Mouse (Mus musculus) hindbrain, embryonic 14.5 days (tissue): ENCODE results near the gene Rars2. TPM values are rescaled to one million over a fixed set of nuclear protein-coding genes. Genes with fewer than 3 reads are reported as not detected.

Experiments used
- ATAC-seq: fragments of 200-750 bp; cut with Nextera tagmentation; 2 replicates; pipeline ENCODE4 v1.8.0; 2017; ENCODE audit warnings: moderate number of reproducible peaks, mild to moderate bottlenecking, moderate TSS enrichment, moderate library complexity; ENCODE audit not compliant: low FRiP score
- DNase-seq: peaks from one replicate; pipeline ENCODE4 v3.0.0-alpha.2; 2015; ENCODE audit warnings: low spot score
- H3K27ac ChIP-seq: fragments of 300-500 bp; sonication (generic); 2 replicates; pipeline ENCODE4 v1.5.1; 2014; ENCODE audit warnings: mild to moderate bottlenecking, moderate library complexity
- H3K27me3 ChIP-seq: fragments of 300-500 bp; sonication (generic); 2 replicates; pipeline ENCODE4 v1.6.1; 2014; ENCODE audit warnings: mild to moderate bottlenecking, low read length, mixed read lengths; ENCODE audit not compliant: control insufficient read depth, insufficient read depth
- H3K36me3 ChIP-seq: fragments of 300-500 bp; sonication (generic); replicated peaks from 2 replicates; pipeline ENCODE4 v1.6.1; 2014; ENCODE audit not compliant: control insufficient read depth, insufficient read depth
- H3K4me1 ChIP-seq: fragments of 300-500 bp; sonication (generic); replicated peaks from 2 replicates; pipeline ENCODE4 v1.6.1; 2014; ENCODE audit warnings: antibody characterized with exemption, low read length, mixed read lengths; ENCODE audit not compliant: control insufficient read depth, insufficient read depth
- H3K4me2 ChIP-seq: fragments of 300-500 bp; sonication (generic); replicated peaks from 2 replicates; pipeline ENCODE4 v1.6.1; 2014; ENCODE audit warnings: mild to moderate bottlenecking, moderate library complexity
- H3K4me3 ChIP-seq: fragments of 300-500 bp; sonication (generic); replicated peaks from 2 replicates; pipeline ENCODE4 v1.5.1; 2014; ENCODE audit warnings: mild to moderate bottlenecking, low read length
- H3K9ac ChIP-seq: fragments of 300-500 bp; sonication (generic); 2 replicates; pipeline ENCODE4 v1.6.1; 2014
- H3K9me3 ChIP-seq: fragments of 300-500 bp; sonication (generic); 2 replicates; pipeline ENCODE4 v1.6.1; 2016; ENCODE audit warnings: low read length; ENCODE audit not compliant: control insufficient read depth
- WGBS: fragments of 180-500 bp; shearing (Covaris S2); extraction: QIAGEN DNeasy Blood & Tissue Kit; methylation state at CpG from one replicate; pipeline ENCODE4 v1.1.7; 2014; 5-methylcytosine and 5-hydroxymethylcytosine counted together
- polyA plus RNA-seq: library from polyadenylated mRNA; unstranded; fragments of >200 nt; fragmentation: Nextera tagmentation; extraction: Ambion mirVana; gene quantifications from 2 replicates; pipeline ENCODE4 v1.2.1, GENCODE M21; 2014

The Rars2 gene
- polyA plus RNA-seq, 1 experiment from 2014 or later, result 50.3 TPM

DNA sequence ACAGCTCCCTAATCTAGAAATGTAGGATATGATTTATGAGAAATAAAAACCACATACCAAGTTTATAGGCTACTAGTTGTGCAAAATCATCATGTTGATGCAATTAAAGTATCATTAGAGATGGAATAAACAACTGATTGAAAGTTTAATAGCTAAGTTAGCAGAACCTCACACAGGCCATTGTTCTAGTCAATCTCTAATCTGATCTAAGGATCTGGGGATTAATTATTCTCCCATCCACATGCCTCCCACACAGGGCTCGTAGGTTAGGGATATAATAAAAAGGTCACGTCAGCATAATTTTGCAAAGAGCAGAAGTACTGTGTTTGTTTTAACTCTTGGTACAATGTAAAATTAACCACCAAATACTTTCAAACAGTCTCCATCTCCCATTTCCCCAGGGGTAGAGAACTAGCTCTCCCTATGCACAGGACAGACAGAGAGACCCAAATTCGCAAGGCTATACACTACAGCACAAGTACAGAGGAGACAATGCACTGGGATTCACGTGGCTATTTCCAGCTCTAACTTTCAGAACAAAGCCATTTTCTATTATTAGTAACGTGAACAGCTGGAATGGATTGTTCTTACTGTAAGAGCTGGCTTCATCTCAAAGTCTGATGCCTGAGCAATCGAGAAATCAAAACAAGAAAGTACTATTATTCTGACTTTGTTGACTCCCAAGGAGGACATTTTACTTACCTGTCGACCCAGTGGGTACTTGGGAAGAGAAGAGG is 29.7 kb upstream of the Rars2 start:
- H3K36me3 ChIP-seq, result peaks cover 56% of the 10 kb centered on the region
- H3K4me2 ChIP-seq, result no peak overlapping the region
- no peaks in the 10 kb centered on the region for H3K9me3 ChIP-seq
- no peak overlapping the region for H3K9ac ChIP-seq
- H3K4me3 ChIP-seq, result no peak overlapping the region
- no peak for DNase-seq
- no peaks in the 10 kb centered on the region for H3K27me3 ChIP-seq
- 88% methylated on average over 7 of the region's 7 CpGs for WGBS
- no peak overlapping the region for H3K27ac ChIP-seq
- no peaks in the 10 kb centered on the region for H3K4me1 ChIP-seq
- no peak for ATAC-seq

DNA sequence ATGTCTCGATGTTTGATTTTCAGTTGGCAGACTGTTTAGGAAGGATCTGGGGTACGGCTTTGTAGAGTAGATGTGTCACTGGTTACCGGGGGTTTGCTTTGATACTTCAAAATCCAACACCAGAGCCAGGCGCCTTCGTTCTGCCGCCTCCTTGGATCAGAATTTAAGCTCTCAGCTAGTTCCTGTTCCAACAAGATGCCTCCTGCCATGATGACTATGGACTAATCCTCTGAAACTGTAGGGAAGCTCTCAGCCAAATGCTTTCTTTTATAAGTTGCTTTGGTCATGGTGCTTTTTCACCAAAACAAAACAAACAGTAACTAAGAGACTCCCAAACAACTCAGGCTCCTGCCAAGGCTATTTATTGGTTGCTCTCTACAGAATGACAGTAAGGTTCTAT is 11.6 kb upstream of the Rars2 start:
- H3K27me3 ChIP-seq, result no peaks in the 10 kb centered on the region
- no peak overlapping the region for H3K27ac ChIP-seq
- ATAC-seq (no peak), DNase-seq (no peak)
- 86% methylated on average over 6 of the region's 6 CpGs for WGBS
- H3K4me2 ChIP-seq, result no peak overlapping the region
- H3K4me1 ChIP-seq, result no peaks in the 10 kb centered on the region
- H3K9ac ChIP-seq, result no peak overlapping the region
- no peaks in the 10 kb centered on the region for H3K9me3 ChIP-seq
- peaks cover 67% of the 10 kb centered on the region for H3K36me3 ChIP-seq
- H3K4me3 ChIP-seq, result no peak overlapping the region

DNA sequence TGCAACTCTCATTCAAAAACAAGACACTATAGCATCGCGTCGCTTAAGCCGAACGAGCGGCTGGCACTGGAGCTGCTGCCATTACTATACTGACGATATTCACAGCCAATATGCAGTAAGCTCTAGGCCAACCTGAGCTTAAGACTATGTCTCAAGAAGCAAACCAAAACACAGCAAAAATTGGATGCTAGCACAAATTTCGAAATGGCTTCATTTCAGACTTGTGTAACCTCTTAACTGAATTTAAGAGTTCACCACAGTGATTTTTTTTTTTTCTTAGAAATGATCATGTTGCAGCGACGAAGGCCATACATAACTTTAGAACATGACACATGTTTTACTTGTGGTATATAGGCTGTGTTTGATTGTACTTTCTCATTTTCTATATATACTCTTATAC is 8.1 kb upstream of the Rars2 start:
- WGBS, result 96% methylated on average over 10 of the region's 10 CpGs
- no peaks in the 10 kb centered on the region for H3K4me1 ChIP-seq
- H3K9me3 ChIP-seq, result no peaks in the 10 kb centered on the region
- H3K4me2 ChIP-seq, result no peak overlapping the region
- H3K27ac ChIP-seq, result no peak overlapping the region
- H3K9ac ChIP-seq, result no peak overlapping the region
- no peak overlapping the region for H3K4me3 ChIP-seq
- no peaks in the 10 kb centered on the region for H3K27me3 ChIP-seq
- ATAC-seq (no peak), DNase-seq (no peak)
- peaks cover 53% of the 10 kb centered on the region for H3K36me3 ChIP-seq

DNA sequence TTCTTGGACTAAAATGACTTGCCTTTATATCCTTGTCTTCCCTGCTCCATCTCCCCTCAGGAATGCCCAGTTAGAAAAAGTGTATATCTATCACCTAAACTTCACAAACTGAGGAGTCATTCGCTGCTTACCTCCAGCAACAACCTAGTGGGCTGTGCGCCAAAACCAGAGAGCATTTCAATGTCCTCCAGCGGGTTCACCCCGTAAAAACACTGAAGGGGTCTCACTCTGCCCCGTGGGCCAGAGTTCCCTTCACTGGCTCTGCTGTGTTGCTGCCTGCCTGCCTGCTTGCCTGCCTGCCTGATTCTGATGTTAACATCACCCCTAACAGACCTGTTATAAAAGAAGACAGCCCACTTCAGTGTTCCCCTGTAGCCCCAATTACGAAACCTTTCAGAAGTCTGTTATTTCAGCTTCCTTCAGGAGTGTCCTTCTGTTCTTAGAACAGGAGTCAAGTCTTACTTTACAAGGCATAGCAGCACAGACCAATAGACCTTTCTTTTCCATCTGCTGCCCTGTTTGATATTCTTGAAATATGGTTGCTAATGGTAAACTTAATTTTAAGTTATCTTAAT is 1.1 kb upstream of the Rars2 start:
- Histone ChIP-seq H3K9ac (peak overlapping the region; percentile 91), H3K27me3 (no peaks in the 10 kb centered on the region), H3K4me1 (peaks cover 22% of the 10 kb centered on the region), H3K27ac (no peak overlapping the region), H3K4me2 (peak overlapping the region; percentile 82), H3K9me3 (no peaks in the 10 kb centered on the region), H3K36me3 (peaks cover 13% of the 10 kb centered on the region), H3K4me3 (peak overlapping the region; percentile 77)
- ATAC-seq (no peak), DNase-seq (no peak)
- 73% methylated on average over 6 of the region's 6 CpGs for WGBS

DNA sequence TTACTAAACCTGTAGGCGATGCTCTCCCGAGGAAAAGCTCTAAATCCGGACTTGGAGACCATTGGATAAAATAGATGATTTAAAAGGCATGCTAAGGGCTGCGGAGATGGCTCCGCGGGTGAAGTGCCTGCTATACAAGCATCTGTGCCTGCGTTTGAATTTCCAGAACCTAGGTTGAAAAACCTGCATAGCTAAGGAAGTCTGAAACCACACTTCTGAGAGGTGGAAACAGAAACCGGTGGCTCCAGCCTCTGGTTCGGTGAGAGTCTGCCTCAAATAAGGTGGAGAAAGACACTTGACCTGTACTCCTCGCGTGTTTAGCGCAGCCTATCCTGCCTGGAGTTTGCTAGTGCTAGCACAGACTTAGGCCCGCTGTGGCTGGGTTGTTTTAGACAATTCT is 546 bp downstream of the Rars2 start:
- peak overlapping the region; percentile 91 for H3K9ac ChIP-seq
- peak overlapping the region; percentile 82 for H3K4me2 ChIP-seq
- 3% methylated on average over 13 of the region's 13 CpGs for WGBS

DNA sequence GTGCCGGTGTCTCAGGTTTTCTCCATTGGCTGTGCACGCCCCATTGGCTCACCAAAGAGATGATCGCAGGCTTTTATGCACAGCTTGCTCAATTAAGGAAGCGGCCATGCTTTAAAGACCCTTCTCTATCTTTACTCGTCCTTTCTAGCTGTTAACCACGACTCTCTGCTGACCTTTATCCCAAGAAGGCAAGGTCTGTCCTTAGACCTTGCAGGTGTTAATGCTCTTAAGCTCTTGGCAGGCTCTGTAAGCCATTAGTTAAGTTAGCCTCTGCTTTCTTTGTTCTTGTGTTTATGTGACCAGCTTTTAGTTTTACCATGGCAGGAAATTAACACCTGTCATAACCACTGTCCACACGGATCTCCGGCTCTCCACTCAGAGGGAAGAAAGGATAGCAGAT is 1.4 kb downstream of the Rars2 start:
- 47% methylated on average over 8 of the region's 8 CpGs for WGBS
- Histone ChIP-seq H3K27me3 (no peaks in the 10 kb centered on the region), H3K27ac (no peak overlapping the region), H3K9ac (peak overlapping the region; percentile 91), H3K9me3 (no peaks in the 10 kb centered on the region), H3K4me2 (peak overlapping the region; percentile 82), H3K4me1 (peaks cover 22% of the 10 kb centered on the region), H3K4me3 (peak overlapping the region; percentile 77), H3K36me3 (peaks cover 4% of the 10 kb centered on the region)
- no peak for ATAC-seq
- DNase-seq, result no peak

More for the DNA sequence above, 546 bp downstream of the Rars2 start:
- peaks cover 22% of the 10 kb centered on the region for H3K4me1 ChIP-seq
- peak overlapping the region; percentile 89 for H3K27ac ChIP-seq
- peak; percentile 15; the same call in 1 of the 2 replicates for ATAC-seq
- H3K4me3 ChIP-seq, result peak overlapping the region; percentile 77
- peak; percentile 38 for DNase-seq
- peaks cover 4% of the 10 kb centered on the region for H3K36me3 ChIP-seq
- H3K27me3 ChIP-seq, result no peaks in the 10 kb centered on the region
- no peaks in the 10 kb centered on the region for H3K9me3 ChIP-seq

DNA sequence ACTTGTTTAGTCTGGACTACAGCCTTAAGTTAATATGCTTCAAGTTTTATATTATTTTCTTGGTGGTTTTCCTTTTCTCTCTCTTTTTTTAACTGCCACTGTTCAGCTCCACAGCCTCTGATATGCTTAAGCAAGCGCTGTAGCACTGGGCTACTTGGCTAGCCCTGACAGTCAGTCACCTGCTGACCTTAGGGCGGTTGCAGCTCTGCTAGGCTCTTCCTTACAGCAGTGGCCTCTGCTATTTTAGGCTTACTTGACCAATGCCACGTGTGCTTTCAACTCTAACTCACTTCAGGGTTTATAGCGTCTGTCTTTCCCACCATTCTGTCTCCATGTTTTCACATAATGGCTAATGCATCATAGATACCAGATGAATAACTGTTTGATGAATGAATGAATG is 10.8 kb downstream of the Rars2 start:
- Histone ChIP-seq H3K27me3 (no peaks in the 10 kb centered on the region), H3K27ac (no peak overlapping the region), H3K4me3 (no peak overlapping the region), H3K9ac (no peak overlapping the region), H3K4me1 (no peaks in the 10 kb centered on the region), H3K36me3 (peaks cover 69% of the 10 kb centered on the region), H3K4me2 (no peak overlapping the region), H3K9me3 (no peaks in the 10 kb centered on the region)
- DNase-seq (no peak), ATAC-seq (no peak)
- WGBS, result 89% methylated on average over 4 of the region's 4 CpGs

DNA sequence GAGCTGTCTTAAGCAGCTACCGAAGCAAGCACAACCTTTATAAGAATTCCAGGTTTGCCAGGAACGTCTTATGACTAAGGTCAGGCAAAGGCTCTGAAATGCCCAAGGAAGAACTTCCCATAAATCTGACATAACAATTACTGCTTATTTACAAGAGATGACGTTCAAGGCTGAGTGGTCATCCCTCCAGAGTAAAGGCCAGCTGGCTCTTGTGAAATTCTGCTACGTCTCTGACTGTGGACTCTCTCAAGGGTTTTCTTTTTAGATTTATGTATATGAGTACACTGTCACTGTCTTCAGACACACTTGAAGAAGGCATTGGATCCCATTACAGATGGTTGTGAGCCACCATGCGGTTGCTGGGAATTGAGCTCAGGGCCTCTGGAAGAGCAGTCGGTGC is 11.6 kb downstream of the Rars2 start:
- Histone ChIP-seq H3K36me3 (peaks cover 78% of the 10 kb centered on the region), H3K9me3 (no peaks in the 10 kb centered on the region), H3K27ac (no peak overlapping the region), H3K4me1 (no peaks in the 10 kb centered on the region), H3K4me3 (no peak overlapping the region), H3K9ac (no peak overlapping the region), H3K27me3 (no peaks in the 10 kb centered on the region), H3K4me2 (no peak overlapping the region)
- DNase-seq (no peak), ATAC-seq (no peak)
- 95% methylated on average over 6 of the region's 6 CpGs for WGBS

DNA sequence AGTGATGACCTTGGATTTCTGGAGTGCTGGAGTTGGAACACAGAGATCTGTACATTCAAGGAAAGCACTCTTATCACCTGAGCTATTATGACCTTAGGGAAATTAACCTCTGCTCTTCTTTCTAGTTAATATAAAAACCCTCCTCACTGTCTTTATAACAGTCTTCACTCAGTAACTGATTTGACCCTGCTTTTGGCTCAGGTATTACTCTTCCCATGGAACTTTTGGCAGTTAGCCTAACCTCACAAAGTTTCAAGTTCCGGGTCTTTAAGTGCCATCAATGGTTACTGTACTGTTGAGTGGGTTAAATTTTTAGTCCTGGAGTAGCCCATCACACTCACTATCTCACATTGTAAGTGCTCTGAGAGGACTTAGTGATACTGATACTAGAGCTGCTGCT is 15.2 kb downstream of the Rars2 start:
- Histone ChIP-seq H3K4me3 (no peak overlapping the region), H3K36me3 (peaks cover 68% of the 10 kb centered on the region), H3K9me3 (no peaks in the 10 kb centered on the region), H3K27ac (no peak overlapping the region), H3K9ac (no peak overlapping the region), H3K4me1 (no peaks in the 10 kb centered on the region), H3K27me3 (no peaks in the 10 kb centered on the region), H3K4me2 (no peak overlapping the region)
- 94% methylated on average over 1 of the region's 1 CpGs for WGBS
- no peak for ATAC-seq
- DNase-seq, result no peak
